Mouse (Mus musculus) liver (tissue): ENCODE measurements around the gene Gm14632.
"Not testable (repeated sequence)": the region's sequence is repeated elsewhere in the genome, so short reads cannot be mapped to it uniquely, and the experiment has no call there.

Experiments used
- DNase-seq: peaks from one replicate; pipeline ENCODE4 v3.0.0-alpha.2; 2020; ENCODE audit warnings: mixed read lengths

Gm14632 gene

GRCm38 (mm10) chrX:30329472-30329871 lies at the start of gene Gm14632:
Gene Gm14632 (plus strand): TSS chrX:30329772.
- DNase-seq, result not testable (repeated sequence)
